Mouse (Mus musculus) right cerebral cortex, postnatal 10 days (tissue): ENCODE results near the gene Sirt6.

Experiments used
- DNase-seq, 2 experiments: peaks; one replicate each; pipeline ENCODE4 v3.0.0; 2021; ENCODE audit warnings: low spot score in 2 of 2

Gene Sirt6

DNA sequence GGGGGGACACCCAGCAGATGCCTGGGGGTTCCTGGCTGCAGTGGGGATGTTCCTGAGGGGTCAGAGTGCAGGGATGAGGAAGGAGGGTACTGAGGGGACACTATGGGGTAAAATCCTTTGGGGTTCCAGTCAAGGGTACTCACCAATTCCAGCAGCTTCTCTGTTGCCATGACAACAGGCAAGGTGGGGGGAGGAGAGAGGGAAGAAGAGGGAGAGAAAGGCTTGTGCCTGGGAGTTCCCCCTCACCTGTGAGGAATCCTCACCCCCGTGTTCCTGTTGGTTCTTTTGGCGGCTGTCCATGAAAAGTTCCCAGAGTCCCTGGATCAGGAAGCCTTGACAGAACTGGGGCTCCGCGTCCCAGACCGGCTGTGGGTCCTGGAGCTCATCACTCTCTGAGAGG, 32.0 kb downstream of the Sirt6 start:
- DNase-seq, result no peak

- no peak for DNase-seq
These were observed 33.7 kb downstream of the Sirt6 start for GRCm38 (mm10) chr10:81593935-81594334.

- no peak for DNase-seq
These were observed 34.4 kb downstream of the Sirt6 start for GRCm38 (mm10) chr10:81593223-81593622.

DNA sequence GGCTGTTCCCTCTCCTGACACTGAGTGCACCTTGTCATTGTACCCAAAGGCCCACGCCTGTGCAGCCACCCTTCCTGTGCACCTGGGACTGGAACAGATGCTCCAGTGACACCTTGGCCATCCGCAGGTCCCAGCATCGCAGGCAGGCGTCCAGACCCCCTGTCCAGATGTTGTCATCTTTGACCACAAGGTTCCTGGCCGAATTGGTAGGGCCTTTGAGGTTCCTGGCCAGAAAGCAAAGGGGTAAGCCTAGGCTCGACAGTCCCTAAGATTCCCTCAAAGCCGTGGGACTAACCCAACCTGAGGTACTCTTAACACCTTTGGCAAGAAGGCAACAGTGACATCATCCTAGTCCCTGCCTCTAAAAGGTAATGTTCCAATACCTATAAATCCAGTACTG, 35.0 kb downstream of the Sirt6 start:
- no peak for DNase-seq

DNA sequence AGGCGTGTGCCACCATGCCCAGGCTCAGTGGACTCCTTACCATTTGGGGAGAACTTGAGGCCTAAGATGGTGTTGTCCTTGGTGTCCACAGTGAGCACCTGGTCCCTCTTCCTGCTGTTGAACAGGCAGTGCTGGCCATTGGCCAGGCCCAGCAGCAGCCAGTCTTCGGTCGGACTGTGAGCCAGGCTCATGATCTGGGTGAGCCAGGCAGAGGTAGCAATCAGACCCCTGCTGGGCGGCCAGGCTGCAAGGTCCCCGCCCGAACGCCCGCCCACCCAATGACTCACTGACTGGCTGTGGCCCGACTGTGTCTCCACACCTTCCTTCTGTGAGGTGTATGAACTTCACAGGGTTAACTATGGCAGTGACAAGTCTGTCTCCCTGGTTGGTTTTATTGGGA, 35.8 kb downstream of the Sirt6 start:
- no peak for DNase-seq

DNA sequence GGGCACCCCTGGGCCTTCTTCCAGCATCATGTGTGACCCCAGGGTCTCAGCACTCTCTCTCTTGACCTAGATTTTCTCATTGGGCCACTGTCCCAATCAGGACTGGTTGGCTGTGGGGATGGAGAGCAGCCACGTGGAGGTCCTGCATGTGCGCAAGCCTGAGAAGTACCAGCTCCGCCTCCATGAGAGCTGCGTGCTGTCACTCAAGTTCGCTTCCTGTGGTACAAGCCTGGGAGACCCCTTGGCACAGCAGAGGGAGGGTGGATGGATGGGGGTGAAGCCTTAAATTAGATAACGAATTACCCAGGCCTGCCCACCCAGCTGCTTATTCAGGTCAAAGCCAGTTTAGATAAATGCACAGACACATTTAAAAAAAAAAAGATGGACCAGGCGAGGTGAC, 38.9 kb downstream of the Sirt6 start:
- no peak for DNase-seq

DNA sequence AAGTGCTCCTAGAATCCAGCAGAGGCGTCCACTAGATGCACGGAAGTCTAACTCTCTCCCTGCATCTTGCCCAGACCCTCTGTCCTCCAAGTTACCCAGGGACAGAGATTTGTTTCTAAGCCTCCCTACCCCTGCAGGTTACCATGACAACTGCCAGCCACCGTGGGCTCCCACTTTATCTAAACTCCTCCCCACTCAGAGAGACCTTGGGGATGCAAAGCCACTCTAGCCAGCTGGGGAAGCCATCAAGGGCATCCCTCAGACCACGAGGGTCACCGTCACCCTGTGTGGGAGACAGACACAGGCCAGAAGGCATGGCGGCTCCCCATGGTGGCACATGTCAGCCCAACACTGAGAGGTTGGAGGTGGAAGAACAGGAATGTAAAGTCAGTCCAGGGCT, 44.2 kb downstream of the Sirt6 start:
- DNase-seq, result no peak

- DNase-seq, result no peak
These were observed 47.0 kb downstream of the Sirt6 start for GRCm38 (mm10) chr10:81580441-81581070.

GRCm38 (mm10) chr10:81579967-81580366, 47.6 kb downstream of the Sirt6 start:
- no peak for DNase-seq

DNA sequence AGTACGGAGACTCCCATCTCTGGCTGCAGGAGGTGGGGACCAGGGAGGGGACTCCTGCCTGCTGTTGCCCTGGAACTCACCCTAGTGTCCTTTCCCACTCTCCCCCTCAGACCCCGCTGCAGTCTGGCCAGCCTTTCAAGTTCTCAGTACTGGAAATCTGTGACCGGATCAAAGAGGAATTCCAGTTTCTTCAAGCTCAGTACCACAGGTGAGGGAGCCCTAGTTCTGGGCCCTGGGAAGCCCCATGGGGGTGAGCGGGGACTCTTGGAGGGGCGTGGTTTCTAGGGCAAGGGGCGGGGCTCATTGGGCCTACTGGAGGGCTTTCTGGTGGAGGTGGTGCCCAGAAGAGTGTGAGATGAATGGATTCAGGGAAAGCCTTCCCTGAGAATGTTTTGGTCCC, 51.9 kb downstream of the Sirt6 start:
- DNase-seq, result no peak

- no peak for DNase-seq
These were observed 52.4 kb downstream of the Sirt6 start for GRCm38 (mm10) chr10:81575208-81575631.

DNA sequence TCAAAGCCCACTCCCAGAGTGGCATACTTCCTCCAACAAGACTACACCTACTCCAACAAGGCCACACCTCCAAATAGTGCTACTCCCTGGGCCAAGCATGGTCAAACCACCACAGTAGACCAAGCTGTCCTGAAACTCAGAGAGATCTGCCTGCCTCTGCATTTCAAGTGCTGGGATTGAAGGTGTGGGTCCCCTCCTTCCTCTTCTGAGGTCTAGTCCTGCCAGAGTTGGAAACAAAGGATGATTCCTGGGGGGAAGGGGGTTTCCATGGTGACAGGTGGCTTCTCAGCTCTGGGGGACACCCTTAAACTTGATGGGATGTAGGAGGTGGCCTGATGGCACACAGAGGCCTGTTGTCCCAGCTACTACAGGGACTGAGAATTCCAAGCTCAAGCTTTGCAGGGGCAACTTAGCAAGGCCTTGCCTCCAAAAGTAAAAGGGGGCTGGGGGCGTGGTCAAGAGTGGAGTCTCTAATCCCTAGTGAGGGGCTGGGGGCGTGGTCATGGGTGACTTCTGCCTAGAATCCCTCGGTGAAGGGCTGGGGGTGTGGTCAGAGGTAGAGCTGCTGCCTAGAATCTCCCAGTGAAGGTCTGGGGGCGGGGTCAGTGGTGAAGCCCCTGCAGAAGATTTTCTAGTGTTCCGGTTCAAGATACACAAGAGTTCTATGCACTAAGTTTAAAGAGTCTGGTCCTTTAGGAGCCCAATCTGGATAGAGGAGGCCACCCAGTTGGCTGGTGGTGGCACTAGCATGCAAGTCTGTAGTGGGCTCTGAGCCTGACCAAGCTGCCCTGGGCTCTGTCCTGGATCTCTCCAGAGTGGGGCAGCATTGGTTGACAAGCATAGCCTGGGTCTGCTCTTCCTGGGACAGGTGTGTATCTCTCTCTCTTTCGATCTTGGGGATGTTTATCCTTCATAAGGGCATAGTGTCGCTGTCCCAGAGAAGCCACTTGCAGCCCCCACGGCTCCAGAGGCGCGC, 53.2 kb downstream of the Sirt6 start, which contains the start of gene Tle2:
Tle2 (plus strand) TSS at position 481 of the 976 bp plus-strand sequence.
- DNase-seq, result no peak

DNA sequence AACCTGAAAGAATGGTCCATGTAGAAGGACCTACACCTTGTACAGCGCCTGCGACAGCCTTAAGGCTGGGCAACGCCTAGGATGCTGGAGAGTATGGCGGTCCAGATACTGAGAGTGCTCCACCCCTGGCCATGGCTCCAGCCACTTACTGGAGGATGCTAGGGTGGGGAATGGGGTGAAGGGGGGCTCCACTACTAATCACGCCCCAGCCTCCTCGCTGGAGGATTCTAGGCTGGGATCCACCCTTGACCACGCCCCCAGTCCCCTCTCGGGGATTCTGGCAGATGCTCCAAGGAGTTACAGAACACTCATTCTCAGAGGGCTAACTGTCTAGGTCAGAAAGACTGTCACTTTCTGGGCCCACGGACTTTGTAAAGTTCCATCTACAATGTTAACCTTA, 54.6 kb downstream of the Sirt6 start:
- DNase-seq, result no peak

- DNase-seq, result no peak
These were observed 55.4 kb downstream of the Sirt6 start for GRCm38 (mm10) chr10:81572133-81572671.
